Mouse (Mus musculus): ENCODE data around the gene Cyp4f18.

GRCm38 (mm10) chr8:72002942-72003341, 6.5 kb downstream of the Cyp4f18 start:
- TF ChIP-seq CTCF (IDR thresholded peaks at IDR 0.05; ENCODE audit: extremely low read depth, insufficient read length, insufficient replicate concordance, low read depth, low read length) (no peak), POLR2A (IDR thresholded peaks at IDR 0.05; ENCODE audit: low read depth, low read length) (no peak)

Data from small intestine, adult 2 months (tissue).